Mouse (Mus musculus) spleen, adult 12 weeks (tissue): ENCODE data around the gene Camta1.

Experiments
- DNase-seq: peaks from one replicate; pipeline ENCODE4 v3.0.0; 2022; ENCODE audit warnings: low spot score

The Camta1 gene

DNA sequence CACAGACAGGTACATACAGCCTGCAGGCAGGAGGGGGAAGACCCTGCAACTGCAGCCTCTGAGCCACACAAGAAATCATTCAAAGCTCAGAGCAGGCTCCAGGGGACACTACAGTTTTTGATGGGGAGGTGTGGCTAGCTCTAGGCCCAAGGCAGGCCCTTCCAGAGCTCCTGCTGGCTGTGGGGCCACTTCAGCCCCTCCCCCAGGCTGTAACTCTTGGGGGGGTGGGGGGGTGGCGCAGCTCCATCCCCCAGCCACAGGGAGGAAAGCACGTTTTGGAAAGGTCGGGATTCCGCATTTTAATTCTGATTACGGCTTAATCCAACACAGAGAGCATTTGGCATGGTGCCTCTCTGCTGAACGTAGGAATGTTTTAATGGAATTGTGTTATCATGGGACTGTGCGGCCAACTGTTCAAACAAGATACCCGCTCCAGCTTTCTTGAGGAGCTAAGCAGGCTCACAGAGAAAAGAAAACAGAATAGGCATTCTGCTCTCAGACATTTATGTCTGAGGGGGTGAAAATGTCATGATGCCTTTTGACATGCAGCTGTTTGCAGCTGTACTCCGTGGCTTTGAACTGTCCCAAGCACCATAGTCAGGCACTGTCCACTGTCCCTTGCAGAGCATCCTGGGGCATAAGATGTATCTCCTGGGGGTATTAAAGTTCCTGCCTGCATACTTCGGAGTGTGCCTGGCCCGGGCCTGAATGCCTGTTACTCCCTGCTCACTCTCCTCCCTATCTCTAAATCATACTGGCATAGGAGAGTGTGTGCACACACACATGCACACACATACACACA lies 344.5 kb downstream of the Camta1 start:
- DNase-seq, result no peak

DNA sequence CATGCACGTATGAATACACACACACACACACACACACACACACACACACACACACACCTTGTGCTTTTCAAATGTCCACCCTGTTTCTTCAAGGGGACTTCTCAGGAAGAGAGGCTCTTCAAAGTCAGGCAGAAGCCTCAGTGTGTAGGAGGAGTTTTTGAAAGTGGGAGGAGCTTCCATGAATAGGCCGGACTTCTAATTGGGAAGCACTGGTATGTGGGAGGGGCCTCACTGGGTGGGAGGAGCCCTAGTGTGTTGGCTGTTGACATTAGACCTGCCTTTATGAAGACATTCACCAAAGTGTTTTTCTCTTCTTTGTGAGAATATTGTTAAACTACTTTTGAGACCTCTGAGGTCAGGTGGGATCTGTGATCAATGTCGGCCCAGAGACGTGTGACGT lies 346.4 kb downstream of the Camta1 start:
- DNase-seq, result no peak

DNA sequence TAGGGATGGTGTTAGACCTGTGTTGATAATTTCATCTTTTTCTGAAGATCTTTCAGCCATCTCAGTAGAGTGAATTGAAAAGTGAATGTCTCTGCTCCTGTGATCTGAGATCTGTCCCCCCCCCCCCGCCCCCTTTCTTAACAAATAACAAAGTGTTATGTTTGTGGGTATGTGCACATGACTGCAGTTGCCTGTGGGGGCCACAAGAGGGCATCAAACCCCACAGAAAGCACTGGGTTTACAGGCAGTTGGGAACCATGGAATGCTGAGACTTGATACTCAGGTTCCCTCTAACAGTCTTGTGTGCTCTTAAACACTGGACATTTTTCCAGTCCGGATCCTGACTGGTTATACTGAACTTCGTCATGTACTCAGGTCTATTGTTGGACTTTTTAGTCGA lies 350.6 kb downstream of the Camta1 start:
- DNase-seq, result no peak

DNA sequence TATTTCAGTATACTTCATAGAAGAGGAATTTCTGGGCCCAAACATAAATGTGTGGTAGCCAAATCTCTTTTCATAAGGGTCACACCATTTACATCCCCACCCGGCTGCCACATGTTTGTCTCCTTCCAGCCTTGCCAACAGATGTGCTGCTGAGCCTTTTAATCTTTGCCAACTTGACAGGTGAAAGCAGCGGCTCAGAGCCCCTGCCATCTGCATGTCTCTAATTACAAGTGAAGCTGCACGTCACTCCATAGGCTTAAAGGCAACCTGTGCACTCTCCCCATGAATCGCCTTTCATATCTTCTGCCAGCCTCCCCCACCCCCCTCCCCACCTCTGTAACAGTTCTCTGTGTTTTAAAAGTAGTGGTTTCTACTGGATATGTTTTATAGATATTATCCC lies 351.3 kb downstream of the Camta1 start:
- DNase-seq, result no peak

DNA sequence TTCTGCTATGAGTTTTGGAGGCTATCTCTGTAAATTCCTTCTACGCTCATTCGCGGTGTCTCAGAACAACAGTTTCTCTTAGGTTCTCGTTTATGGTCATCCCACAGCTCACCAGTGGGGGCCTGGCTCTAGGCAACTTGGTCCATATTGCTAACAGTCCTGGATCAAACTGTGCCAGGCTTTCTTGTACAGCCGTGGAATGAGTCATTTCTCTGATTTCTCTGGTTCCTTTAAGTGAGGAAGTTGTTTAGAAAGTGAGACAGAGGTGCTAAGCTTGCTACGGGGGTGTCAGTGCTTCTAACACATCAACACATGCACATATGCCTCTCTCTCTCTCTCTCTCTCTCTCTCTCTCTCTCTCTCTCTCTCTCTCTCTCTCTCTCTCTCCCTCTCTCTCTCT lies 355.0 kb downstream of the Camta1 start:
- DNase-seq, result no peak

DNA sequence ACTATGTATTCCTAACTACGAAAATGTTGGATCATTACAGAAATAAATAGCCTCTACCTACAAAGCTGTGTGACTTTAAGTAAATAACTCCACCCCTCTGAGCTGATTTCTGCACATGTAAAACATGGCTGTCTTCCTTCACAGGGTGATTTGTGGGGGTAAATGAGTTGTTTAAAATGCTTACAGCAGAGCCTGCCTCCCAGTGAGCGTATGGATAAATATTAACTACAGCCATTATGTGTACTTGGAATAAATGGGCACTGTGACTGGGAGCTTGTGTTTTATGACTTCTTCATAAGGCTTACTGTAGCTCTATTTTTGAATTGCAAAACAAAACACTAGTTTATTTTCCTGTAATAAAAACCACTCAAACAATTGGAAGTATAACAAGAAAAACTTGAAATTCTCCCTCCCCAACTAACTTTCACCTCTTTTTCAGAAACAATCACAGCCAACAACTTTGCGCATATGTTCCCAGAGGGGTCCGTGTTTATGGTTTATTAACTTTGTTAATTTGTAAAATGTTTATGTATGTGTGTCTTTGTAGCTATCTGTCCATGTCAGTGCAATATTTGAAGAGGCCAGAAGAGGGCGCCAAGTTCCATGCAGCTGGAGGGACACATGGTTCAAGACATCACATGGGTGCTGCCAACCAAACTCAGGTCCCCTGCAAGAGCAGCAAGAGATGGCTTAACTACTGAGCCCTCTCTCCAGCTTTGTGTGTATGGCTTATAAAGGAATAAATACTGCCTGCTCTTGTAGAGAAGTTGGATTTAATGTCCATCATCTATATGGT lies 363.0 kb downstream of the Camta1 start:
- no peak for DNase-seq

DNA sequence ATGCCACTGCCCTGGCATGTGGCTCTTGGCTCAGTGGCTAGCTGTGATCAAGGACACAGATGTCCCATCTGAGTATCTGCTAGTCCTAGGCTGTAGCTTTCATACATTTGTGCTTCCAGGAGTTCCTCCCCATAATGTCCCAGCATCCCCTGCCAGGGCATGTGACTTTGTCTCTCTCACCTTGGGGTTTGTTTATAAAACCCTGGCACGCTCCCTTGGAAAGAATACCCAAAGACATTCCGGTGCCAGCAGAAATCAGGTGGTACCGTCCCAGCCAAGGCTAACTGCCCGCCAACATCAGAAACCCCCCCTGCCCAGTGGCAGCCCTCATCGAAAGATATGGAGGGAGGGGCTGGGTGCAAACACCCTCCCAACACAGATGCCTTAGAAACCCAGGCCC lies 365.1 kb downstream of the Camta1 start:
- DNase-seq, result no peak

DNA sequence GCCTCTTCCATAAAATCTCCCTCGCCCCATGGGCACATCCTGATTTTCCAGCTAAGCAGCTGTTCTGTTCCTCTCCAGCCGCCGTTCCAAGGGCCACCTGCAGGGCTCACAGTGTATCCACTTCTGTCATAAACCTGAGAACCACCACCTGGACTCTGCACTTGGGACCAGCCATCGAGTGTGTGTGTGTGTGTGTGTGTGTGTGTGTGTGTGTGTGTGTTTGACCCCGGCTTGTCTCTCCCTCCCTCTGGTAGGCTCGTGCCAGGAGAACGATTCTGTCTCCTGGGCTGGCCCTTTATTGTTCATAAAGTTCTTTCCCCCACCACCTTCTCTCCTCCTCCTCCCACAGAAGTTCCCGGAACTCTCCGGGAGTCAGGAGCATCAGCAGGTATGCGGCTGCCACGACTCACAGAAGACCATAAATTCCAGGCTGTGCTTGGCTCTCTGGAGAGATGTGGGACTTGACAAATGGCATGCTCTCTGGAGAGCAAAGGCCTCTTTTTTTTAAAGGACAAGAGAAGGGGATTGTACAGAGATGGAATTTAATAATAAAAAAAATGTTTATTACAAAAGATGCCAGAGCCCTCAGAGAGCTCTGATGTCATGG lies 366.3 kb downstream of the Camta1 start:
- no peak for DNase-seq

DNA sequence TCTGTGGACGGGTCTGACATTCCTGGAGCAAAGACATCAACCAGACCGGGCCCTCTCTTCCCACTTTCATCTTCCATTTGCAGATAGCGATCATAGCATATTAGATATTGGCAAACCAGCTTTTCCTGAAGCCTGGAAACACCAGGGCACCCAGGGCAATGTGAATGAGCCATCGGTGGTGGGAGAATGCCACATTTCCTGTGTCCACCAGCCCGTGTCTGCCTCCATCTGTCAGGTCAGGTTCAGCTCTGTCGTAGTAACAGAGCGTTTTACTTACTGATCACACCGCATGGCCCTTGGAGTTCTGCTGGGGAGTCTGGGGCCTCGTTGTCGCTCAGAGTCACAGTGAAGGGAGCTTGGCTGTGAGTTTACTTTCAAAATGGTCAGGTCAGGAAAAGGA lies 368.9 kb downstream of the Camta1 start:
- no peak for DNase-seq

DNA sequence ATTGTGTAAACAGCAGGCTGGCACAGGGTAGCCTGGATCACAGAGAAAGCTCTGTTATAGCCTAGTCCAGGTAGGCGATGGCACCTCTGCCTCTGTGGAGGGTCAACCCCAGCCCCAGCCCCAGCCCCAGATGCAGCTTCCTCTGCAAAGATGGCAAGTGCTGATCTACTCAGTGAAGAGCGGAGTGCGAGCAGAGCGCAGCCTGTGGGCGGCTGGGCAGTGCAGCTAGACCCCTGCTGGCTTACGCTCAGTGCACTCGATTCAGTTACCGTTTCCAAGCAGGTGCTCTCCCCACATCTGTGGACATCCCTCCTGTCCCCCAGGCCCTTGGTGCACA lies 377.7 kb downstream of the Camta1 start:
- no peak for DNase-seq

DNA sequence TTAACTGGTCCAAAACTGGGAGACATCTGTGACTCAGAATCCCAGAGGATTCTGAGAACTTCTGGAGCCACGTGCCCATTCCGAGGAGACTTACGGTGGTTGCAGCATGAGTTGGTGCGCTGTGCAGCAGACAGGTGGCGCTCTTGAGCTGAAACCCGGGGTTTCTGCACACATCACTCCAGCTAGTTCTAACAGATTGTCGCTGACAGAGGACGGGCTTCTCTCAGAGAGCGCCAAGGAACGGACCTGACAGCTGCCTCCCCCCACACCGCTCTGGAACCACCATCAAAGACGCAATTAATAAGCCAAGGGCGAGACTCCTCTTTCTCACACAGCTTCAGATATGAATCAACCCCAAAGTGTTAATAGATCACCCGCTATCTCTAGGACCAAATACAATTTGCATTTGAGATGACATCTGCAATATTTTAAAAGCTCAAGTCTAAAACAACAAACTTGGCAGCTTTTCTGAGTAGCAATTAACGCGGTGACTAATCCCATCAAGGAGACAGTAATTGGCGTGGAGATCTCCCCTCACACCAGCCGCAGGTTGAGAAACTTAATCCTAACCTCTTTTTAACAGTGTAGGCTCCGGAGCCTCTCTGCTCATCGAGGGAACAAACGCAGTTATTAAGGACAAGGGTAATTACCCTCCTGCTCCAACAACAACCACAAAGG lies 378.2 kb downstream of the Camta1 start:
- DNase-seq, result no peak

DNA sequence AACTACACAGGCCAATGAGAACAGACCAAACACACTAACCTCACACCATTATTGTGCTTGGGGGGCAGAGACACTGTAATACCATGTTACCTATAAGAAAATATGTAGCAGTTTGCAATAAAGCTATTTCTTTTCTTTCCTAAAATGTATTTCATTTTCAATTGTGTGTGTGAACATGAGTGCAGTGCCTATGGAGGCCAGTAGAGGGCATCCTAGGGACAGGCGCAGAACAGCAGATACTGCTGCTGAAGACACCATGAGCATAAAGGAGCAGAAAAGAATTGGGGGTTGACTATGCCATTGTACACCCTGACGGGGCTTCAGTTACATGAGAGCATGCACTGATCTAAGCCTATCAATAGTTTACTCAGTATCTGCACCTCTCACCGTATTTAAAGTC lies 380.7 kb downstream of the Camta1 start:
- no peak for DNase-seq

DNA sequence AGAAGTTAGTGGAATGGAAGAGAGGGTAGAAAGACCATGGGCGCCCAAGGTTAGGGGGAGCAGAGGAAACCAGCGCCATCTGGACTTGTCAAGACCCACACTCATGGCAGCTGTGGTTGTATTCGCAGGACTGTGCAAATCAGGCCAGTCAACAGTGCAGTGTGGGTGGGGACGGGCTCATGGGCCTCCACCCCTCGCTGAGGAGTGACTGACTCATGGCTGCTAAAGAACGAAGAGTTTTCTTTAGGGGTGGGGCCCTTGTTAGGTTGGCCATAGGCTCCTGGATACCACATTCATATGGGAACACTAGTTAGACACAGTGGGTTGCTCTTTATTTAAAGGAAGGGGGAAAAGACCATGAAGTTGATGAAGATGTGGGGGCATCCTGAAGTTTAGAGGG lies 383.7 kb downstream of the Camta1 start:
- no peak for DNase-seq

DNA sequence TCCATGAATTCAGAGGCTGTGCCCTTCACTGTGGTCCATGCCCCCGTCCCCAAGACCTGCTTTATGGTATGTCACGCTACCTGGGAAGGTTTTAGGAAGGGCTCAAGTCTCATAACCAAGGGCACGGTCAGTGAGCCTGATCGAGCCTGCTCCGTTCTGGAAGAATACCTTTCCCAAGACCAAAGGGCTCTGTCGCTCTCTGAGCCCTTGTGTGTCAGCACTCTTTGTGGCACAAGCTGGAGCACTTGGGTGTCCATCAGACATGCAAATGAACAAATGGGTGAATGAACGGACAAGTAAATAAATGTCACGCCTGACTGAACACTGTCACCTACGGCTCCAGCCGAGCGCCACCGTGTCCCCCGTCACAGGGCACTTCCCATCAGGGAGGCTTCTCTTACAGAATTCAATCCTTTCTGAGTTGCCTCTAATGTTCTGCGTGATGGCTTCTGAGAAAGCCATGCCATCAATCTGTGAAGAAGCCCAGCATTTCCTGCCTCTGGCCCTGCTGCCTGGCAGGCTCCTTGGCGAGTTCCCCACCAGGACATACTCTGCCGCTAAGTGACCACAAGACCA lies 386.7 kb downstream of the Camta1 start:
- no peak for DNase-seq

DNA sequence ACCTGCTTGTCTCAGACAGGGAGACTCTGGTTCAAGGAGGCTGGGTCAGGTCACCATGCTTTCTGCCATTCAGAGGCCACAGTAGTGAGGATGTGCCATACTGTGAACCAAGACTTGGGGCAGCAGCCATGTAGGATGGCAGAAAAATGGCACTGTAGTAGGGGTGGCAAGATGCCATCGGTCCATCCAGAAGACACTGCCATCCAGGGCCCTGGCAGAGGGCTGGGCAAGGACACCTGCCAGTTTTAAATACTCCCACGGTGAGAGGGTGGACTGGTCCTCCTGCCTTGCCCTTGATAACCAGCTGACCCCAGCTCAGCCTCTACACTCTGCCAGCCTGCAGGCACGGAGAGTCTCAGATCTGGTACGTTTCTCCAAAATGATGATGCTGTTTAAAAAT lies 389.8 kb downstream of the Camta1 start:
- DNase-seq, result no peak

DNA sequence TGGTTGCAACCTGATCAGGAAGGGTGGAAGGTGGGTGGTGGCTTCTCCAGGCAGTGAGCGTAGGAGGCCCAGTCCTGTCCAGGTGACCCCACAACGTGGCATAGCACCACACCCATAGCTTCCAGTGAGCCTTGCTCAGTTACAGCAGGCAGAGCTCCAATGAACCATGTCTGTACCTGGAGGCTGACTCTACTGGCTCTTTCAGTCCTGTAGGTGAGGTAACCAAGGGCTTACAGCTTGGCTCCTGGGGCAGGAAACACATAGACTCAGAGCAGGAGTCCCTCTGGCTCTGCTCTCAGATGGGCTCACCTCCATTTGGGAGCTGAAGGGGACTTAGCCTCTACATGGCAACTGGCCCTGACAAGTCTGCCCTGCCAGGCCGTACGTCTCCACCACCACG lies 393.3 kb downstream of the Camta1 start:
- DNase-seq, result no peak

DNA sequence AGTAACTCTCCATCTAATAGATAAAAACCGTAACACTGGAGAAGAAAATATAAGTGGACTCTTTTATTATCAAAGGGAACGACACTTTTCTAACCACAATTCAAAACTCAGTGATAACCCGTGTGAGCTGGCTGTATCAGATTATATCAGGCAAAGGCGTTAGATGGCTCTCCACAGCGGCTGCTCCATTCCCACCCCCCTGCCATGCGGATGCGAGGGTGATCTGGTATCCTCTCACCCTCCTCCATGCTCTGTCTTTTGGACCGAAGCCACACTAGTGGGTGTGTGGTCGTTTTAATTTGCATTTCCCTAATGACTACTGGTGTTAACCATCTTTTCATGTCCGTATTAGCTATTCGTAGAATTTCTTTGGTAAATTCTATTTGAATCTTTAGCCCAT lies 403.0 kb downstream of the Camta1 start:
- DNase-seq, result no peak

DNA sequence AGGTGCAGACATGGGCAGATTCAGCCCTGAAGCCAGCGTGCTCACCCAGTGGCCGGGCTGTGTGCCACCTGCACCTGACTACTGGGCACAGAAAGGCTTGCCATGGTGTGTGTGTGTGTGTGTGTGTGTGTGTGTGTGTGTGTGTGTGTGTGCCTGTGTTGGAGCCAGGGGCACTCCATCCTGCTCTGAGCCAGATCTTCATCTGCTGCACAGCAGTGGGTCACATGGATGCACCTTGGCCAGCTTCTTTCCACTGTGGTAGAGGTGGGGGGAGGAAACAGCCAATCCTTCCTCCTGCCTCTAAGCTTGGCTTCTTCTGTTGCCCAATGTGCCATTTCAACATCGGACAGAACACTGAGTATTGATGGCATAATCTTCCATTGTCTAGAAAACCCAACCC lies 407.1 kb downstream of the Camta1 start:
- no peak for DNase-seq

DNA sequence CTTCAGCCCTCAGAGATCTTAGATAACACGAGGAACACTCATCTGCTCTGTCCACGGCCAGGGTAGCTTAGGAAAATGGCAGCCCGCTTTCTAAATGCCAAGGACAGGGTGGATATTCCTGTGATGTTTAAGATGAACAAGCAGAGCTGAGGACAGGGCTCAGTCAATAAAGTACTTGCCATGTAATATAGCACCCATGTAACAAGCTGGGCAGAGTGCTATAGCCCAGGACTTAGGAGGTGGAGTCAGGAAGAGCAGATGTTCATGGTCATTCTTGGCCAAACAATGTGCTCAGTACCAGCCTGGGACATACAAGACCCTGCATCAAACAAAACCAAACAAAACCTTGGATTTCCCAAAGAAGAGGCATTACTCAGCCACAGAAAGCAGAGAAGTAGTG lies 407.6 kb downstream of the Camta1 start:
- DNase-seq, result no peak

DNA sequence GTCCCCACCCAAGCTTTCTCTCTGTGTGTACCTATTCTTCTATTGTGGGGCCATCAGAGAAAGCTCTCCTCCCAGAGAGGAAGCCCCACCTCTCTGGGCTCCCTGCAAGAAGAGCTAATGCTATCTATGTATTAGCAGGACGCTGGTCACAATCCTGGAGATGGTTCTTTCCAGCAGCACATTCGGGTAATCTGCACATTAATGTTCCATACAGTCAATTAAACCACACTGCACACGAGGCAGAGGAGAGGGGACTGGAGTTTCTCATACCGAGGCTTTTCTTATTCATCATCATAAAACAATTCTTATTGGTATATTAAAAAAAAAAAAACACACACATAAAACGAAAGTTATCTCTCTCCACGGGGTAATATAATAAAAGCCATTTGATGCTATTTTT lies 409.8 kb downstream of the Camta1 start:
- no peak for DNase-seq

DNA sequence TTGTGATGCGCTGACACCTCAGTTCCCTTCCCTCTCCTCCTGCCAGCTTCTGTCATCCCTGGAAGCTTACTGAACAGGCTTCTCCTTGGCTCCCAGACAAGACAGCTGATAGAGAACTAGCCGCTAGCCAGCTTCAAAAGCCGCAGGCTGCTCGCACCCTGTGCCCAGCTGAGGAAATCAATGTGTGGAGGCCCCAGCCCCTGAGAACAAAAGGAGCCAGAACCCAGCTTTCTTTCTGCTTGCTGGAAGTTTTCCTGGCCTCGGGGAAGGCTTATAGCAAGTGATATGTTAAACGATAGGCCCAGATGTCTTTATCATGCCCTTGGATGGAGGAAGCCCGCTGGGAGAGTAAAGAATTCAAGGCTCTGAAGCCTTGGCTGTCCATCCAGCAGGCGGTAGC lies 411.7 kb downstream of the Camta1 start:
- no peak for DNase-seq

DNA sequence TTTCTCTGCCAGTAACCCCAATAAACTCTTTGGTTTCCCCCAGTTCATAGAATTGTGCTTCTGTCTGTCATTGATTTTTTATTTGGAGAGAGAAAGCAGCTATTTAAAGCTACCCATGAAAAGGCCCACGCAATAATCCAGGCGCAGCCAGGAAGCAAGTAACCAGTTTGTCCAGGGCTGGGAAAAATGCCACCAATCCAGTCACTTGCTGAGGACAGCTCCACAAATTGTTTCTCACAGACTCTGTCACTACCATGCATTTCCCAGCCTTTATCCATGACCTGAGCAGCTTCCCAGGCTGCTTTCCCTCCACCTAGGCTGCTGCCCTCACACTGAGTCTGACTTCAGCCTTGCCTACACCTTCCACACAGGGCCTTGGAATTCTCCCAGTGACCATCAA lies 413.3 kb downstream of the Camta1 start:
- no peak for DNase-seq

DNA sequence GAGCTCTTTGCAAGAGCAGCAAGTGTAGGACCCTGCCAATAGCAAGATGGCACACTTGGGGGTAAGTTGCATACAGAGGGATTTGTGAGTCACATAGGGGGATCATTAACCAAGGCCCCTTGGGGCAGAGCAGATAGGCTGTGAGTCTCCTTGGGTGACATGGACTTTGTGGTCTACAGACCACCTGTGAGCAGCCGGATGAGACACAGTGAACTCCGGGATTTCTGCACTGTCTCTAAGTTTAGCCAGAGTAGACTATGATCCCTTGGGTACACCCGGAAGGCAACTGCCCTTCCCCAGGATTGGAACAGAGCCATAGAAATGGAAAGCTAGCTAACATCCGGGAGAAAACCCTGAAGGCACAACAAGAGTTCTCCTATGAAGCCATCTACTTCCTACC lies 417.0 kb downstream of the Camta1 start:
- no peak for DNase-seq
